Mouse (Mus musculus): ENCODE measurements around the gene Dock4.

DNA sequence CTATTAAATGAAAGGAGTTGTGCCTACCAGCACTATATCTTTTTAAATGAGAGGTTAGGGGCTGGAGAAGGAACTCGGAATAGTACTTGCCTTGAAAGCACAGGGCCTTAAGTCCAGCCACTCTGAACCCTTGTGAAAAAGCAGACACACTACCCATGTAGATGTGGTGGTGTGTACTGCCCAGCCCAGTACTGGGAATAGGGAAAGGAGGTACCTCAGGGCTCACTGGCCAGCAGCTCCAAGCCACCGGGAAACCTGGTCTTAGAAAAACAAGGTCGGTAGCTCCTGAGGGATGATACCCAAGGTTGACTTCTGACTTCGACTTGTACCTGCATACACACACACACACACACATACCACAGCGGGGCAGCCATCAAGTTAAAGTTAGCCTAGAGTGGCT, 397.2 kb downstream of the Dock4 start:
- no peak for TF ChIP-seq KAT2A (IDR thresholded peaks at IDR 0.05; ENCODE audit: insufficient replicate concordance, low read length)
- no peak for TF ChIP-seq POLR2A (IDR thresholded peaks at IDR 0.05; ENCODE audit: low read depth, low read length)
- no peak for TF ChIP-seq NELFE (IDR thresholded peaks at IDR 0.05; ENCODE audit: low read depth, low read length)
- no peak for TF ChIP-seq CTCF (conservative IDR thresholded peaks at IDR 0.05 in 1 of 2, IDR thresholded peaks at IDR 0.05 in 1 of 2; ENCODE audit: low read depth in 2 of 2, low read length in 2 of 2)
- no peak for TF ChIP-seq HCFC1 (IDR thresholded peaks at IDR 0.05; ENCODE audit: low read depth, low read length)
- TF ChIP-seq USF2 (conservative IDR thresholded peaks at IDR 0.05; ENCODE audit: low read depth, low read length): no peak
- no peak for TF ChIP-seq MYC (IDR thresholded peaks at IDR 0.05; ENCODE audit: low read depth, low read length)
- TF ChIP-seq CHD2 (IDR thresholded peaks at IDR 0.05; ENCODE audit: low read length): no peak
- no peak for TF ChIP-seq ZMIZ1 (IDR thresholded peaks at IDR 0.05; ENCODE audit: low read depth, low read length)
- TF ChIP-seq NRF1 (IDR thresholded peaks at IDR 0.05; ENCODE audit: low read depth, low read length): no peak
- no peak for TF ChIP-seq ETS1 (conservative IDR thresholded peaks at IDR 0.05; ENCODE audit: low read depth, low read length)
- TF ChIP-seq TCF12 (IDR thresholded peaks at IDR 0.05; ENCODE audit: low read depth, low read length): no peak
- TF ChIP-seq CHD1 (IDR thresholded peaks at IDR 0.05; ENCODE audit: low read depth, low read length): no peak

Data from CH12.LX (cell line).